Mouse (Mus musculus): ENCODE results near the gene Def6.
A peak's percentile ranks its signal among the peaks of the same experiment; 100 is the strongest.

The Def6 gene

DNA sequence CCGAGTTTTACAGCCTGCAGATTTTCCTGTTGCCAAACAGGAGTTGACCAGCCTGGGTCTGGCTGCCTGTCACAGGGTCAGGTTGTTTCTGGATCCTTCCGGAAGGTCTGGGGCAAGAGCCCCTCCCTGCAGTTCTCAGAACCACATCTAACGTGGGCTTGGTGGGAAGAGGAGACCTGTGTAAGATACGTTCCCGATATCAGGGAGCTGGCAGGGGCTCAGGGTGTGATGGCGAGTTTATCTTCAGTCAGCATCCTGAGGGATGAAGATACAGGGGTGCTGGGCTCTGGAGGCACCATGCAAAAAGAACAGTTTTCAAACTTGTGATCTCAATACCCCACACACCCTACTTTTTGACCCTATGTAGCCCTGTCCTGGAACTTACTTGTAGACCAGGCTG is 30.3 kb downstream of the Def6 start:
- H3K36me3 ChIP-seq (ENCODE audit: insufficient read depth, low read length), result peaks cover 73% of the 10 kb centered on the region
- H3K4me1 ChIP-seq (replicated peaks; ENCODE audit: low read depth, low read length), result peaks cover 72% of the 10 kb centered on the region
- H3K27me3 ChIP-seq (ENCODE audit: insufficient read depth, low read length), result no peaks in the 10 kb centered on the region
- no peak overlapping the region for H3K4me3 ChIP-seq (replicated peaks; ENCODE audit: low read length)
- TF ChIP-seq CTCF (conservative IDR thresholded peaks at IDR 0.05; ENCODE audit: low read length) (no peak), NANOG (IDR thresholded peaks at IDR 0.05; ENCODE audit: borderline replicate concordance, low read length) (no peak), POU5F1 (IDR thresholded peaks at IDR 0.05; ENCODE audit: borderline replicate concordance, low read length) (no peak)
- H3K9me3 ChIP-seq (ENCODE audit: low read length), result no peaks in the 10 kb centered on the region

DNA sequence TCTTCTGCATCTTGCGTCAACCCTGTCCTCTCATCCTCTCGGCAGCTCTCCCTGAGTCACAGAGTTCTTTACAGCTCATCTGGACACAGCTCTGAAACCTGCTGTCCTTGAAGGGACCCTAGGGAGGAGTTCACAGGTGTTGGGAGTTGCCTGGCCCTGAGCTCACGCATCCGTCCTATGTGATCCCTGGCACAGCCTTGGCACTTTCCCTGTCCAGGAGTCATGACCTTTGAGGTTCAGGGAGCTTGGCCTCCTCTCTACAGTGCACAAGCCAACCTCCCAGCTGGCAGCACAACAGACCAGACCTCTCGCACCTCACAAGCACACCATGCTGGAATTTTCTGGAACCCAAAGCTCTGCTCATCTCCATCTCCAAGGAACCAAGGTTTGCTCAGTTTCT is 33.3 kb downstream of the Def6 start:
- Histone ChIP-seq H3K4me1 (replicated peaks; ENCODE audit: low read depth, low read length) (peaks cover 71% of the 10 kb centered on the region), H3K9me3 (ENCODE audit: low read length) (no peaks in the 10 kb centered on the region), H3K27me3 (ENCODE audit: insufficient read depth, low read length) (no peaks in the 10 kb centered on the region), H3K36me3 (ENCODE audit: insufficient read depth, low read length) (peaks cover 67% of the 10 kb centered on the region), H3K4me3 (replicated peaks; ENCODE audit: low read length) (no peak overlapping the region)
- no peak for TF ChIP-seq CTCF (conservative IDR thresholded peaks at IDR 0.05; ENCODE audit: low read length)
- TF ChIP-seq POU5F1 (IDR thresholded peaks at IDR 0.05; ENCODE audit: borderline replicate concordance, low read length), result no peak
- TF ChIP-seq NANOG (IDR thresholded peaks at IDR 0.05; ENCODE audit: borderline replicate concordance, low read length), result no peak

DNA sequence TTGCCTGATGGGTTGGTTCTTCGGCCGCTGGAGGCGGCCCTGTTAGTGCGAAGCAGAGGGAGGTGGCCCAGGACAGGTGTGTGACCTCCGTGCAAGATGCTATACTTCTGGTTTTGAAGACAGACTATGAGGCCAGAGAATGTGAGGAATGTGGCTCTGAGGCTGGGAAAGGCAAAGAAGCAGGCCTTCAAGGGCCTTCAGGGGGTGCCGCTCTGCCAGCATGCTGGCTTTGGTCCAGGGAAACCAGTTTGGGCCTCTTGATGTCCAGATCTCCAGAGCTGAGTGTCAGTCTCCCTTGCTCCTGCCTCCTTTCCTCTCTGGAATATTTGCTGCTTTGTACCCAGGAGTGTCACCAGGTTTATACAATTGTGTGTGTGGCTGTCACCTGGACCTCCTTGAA is 34.7 kb downstream of the Def6 start:
- Histone ChIP-seq H3K4me3 (replicated peaks; ENCODE audit: low read length) (no peak overlapping the region), H3K27me3 (ENCODE audit: insufficient read depth, low read length) (no peaks in the 10 kb centered on the region), H3K4me1 (replicated peaks; ENCODE audit: low read depth, low read length) (peaks cover 60% of the 10 kb centered on the region), H3K36me3 (ENCODE audit: insufficient read depth, low read length) (peaks cover 67% of the 10 kb centered on the region), H3K9me3 (ENCODE audit: low read length) (no peaks in the 10 kb centered on the region)
- no peak for TF ChIP-seq CTCF (conservative IDR thresholded peaks at IDR 0.05; ENCODE audit: low read length)
- TF ChIP-seq POU5F1 (IDR thresholded peaks at IDR 0.05; ENCODE audit: borderline replicate concordance, low read length), result no peak
- no peak for TF ChIP-seq NANOG (IDR thresholded peaks at IDR 0.05; ENCODE audit: borderline replicate concordance, low read length)

DNA sequence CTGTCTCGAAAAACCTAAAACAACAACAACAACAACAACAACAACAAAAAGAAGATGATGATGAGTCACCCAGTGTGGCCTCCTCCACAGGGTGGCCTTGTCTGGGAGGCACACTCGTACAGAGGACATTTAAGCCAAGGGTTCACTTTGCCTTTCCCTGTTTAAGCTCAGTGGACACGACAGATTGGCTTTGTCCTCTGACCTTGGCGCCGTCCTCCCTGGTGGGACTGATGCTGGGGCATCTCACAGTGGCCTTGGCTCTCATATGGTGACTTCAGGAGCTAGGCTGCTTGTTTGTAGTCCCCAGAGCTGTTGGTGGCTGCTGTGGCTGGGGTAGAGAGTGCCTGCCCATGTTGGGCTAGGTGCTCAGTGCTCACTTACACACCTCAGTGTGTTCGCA is 36.6 kb downstream of the Def6 start:
- TF ChIP-seq POU5F1 (IDR thresholded peaks at IDR 0.05; ENCODE audit: borderline replicate concordance, low read length) (no peak), CTCF (conservative IDR thresholded peaks at IDR 0.05; ENCODE audit: low read length) (no peak), NANOG (IDR thresholded peaks at IDR 0.05; ENCODE audit: borderline replicate concordance, low read length) (no peak)
- Histone ChIP-seq H3K27me3 (ENCODE audit: insufficient read depth, low read length) (no peaks in the 10 kb centered on the region), H3K4me1 (replicated peaks; ENCODE audit: low read depth, low read length) (peaks cover 46% of the 10 kb centered on the region), H3K36me3 (ENCODE audit: insufficient read depth, low read length) (peaks cover 56% of the 10 kb centered on the region), H3K9me3 (ENCODE audit: low read length) (no peaks in the 10 kb centered on the region), H3K4me3 (replicated peaks; ENCODE audit: low read length) (no peak overlapping the region)

GRCm38 (mm10) chr17:28244714-28245113 is 37.1 kb downstream of the Def6 start:
- Histone ChIP-seq H3K9me3 (ENCODE audit: low read length) (no peaks in the 10 kb centered on the region), H3K27me3 (ENCODE audit: insufficient read depth, low read length) (no peaks in the 10 kb centered on the region), H3K36me3 (ENCODE audit: insufficient read depth, low read length) (peaks cover 52% of the 10 kb centered on the region), H3K4me3 (replicated peaks; ENCODE audit: low read length) (peak overlapping the region; percentile 41), H3K4me1 (replicated peaks; ENCODE audit: low read depth, low read length) (peaks cover 42% of the 10 kb centered on the region)
- TF ChIP-seq POU5F1 (IDR thresholded peaks at IDR 0.05; ENCODE audit: borderline replicate concordance, low read length), result no peak
- no peak for TF ChIP-seq CTCF (conservative IDR thresholded peaks at IDR 0.05; ENCODE audit: low read length)
- no peak for TF ChIP-seq NANOG (IDR thresholded peaks at IDR 0.05; ENCODE audit: borderline replicate concordance, low read length)

DNA sequence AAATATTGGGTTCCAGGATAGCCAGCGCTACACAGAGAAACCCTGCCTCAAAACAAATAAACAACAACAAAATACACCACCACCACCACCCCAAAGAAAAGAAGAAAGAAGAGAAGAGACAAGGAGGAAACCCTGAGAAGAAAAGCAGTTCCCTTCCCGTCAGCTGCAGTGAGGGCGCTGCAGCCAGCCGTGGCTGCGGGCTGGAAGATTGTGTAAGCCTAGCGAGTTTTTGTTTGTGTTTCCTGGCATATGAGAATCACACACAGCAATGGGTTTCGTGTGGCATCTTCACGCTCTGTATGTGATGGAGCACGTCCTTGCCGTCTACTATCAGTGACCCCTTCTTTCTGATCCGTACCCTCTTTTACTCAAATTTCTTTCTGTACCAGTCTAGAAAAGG is 39.1 kb downstream of the Def6 start:
- no peak overlapping the region for H3K4me3 ChIP-seq (replicated peaks; ENCODE audit: low read length)
- peaks cover 46% of the 10 kb centered on the region for H3K4me1 ChIP-seq (replicated peaks; ENCODE audit: low read depth, low read length)
- H3K9me3 ChIP-seq (ENCODE audit: low read length), result no peaks in the 10 kb centered on the region
- no peaks in the 10 kb centered on the region for H3K27me3 ChIP-seq (ENCODE audit: insufficient read depth, low read length)
- peaks cover 45% of the 10 kb centered on the region for H3K36me3 ChIP-seq (ENCODE audit: insufficient read depth, low read length)
- TF ChIP-seq NANOG (IDR thresholded peaks at IDR 0.05; ENCODE audit: borderline replicate concordance, low read length) (no peak), POU5F1 (IDR thresholded peaks at IDR 0.05; ENCODE audit: borderline replicate concordance, low read length) (no peak), CTCF (conservative IDR thresholded peaks at IDR 0.05; ENCODE audit: low read length) (no peak)

GRCm38 (mm10) chr17:28247613-28248012 is 40.0 kb downstream of the Def6 start:
- peaks cover 44% of the 10 kb centered on the region for H3K36me3 ChIP-seq (ENCODE audit: insufficient read depth, low read length)
- TF ChIP-seq CTCF (conservative IDR thresholded peaks at IDR 0.05; ENCODE audit: low read length) (no peak), POU5F1 (IDR thresholded peaks at IDR 0.05; ENCODE audit: borderline replicate concordance, low read length) (no peak)
- H3K4me3 ChIP-seq (replicated peaks; ENCODE audit: low read length), result no peak overlapping the region
- peaks cover 56% of the 10 kb centered on the region for H3K4me1 ChIP-seq (replicated peaks; ENCODE audit: low read depth, low read length)
- H3K27me3 ChIP-seq (ENCODE audit: insufficient read depth, low read length), result no peaks in the 10 kb centered on the region
- no peaks in the 10 kb centered on the region for H3K9me3 ChIP-seq (ENCODE audit: low read length)

DNA sequence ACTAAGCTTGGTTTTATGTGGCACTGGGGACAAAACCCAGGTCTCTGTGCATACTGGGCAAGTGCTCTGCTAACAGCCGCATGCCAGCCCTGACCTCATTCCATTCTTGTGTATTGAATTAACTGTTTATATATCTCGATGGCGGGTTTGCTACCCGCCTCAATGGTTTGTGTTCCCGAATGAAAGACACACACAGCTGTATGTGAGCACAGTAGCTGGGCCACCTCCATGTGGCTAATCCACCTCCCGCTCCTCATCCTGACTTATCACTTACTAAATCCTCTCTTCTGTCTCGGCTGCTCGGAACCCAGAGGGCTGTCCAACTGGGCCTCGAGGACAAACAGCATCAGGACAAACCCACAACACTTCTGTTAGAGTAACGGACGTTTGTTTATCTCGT is 41.5 kb downstream of the Def6 start:
- H3K4me3 ChIP-seq (replicated peaks; ENCODE audit: low read length), result no peak overlapping the region
- H3K27me3 ChIP-seq (ENCODE audit: insufficient read depth, low read length), result no peaks in the 10 kb centered on the region
- TF ChIP-seq POU5F1 (IDR thresholded peaks at IDR 0.05; ENCODE audit: borderline replicate concordance, low read length), result no peak
- no peak for TF ChIP-seq CTCF (conservative IDR thresholded peaks at IDR 0.05; ENCODE audit: low read length)
- H3K36me3 ChIP-seq (ENCODE audit: insufficient read depth, low read length), result peaks cover 39% of the 10 kb centered on the region
- no peaks in the 10 kb centered on the region for H3K9me3 ChIP-seq (ENCODE audit: low read length)
- peaks cover 59% of the 10 kb centered on the region for H3K4me1 ChIP-seq (replicated peaks; ENCODE audit: low read depth, low read length)

DNA sequence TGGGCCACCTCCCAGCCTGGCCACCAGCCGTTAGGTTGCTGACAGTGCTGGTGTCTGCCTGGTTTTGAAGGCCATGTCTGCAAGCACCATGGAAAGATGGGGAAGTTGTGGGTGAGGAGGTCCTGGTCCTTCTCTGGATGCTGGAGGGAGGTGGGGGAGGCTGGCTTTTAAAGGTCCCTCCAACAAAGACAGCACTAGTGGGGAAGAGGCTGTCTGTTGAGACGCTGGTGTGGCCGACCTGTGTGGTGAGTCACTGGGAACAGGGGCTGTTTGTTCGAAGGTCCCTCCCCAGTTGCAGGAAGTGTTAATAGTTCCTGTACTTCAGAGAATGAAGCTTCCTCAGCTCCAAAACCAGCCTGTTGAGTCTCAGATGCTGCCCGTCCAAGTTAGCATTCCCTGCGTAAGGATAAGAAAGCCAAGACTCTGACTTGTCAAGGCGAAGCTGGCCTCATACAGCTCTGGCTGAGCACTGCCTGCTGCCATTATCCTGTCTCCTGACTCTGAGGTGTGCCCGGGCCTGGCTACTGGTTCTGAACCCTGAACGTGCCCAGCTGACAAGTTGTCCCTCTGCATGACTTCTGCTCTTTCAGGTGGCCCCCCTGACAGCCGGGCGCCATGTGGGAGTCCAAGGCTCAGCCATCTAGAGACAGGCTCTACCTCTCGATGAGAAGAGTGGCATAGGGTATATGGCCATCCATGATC is 44.2 kb downstream of the Def6 start:
- Histone ChIP-seq H3K4me3 (replicated peaks; ENCODE audit: low read length) (no peak overlapping the region), H3K27me3 (ENCODE audit: insufficient read depth, low read length) (no peaks in the 10 kb centered on the region), H3K4me1 (replicated peaks; ENCODE audit: low read depth, low read length) (peaks cover 64% of the 10 kb centered on the region), H3K36me3 (ENCODE audit: insufficient read depth, low read length) (peaks cover 28% of the 10 kb centered on the region), H3K9me3 (ENCODE audit: low read length) (no peaks in the 10 kb centered on the region)
- TF ChIP-seq CTCF (conservative IDR thresholded peaks at IDR 0.05; ENCODE audit: low read length) (no peak), POU5F1 (IDR thresholded peaks at IDR 0.05; ENCODE audit: borderline replicate concordance, low read length) (no peak), NANOG (IDR thresholded peaks at IDR 0.05; ENCODE audit: borderline replicate concordance, low read length) (no peak)
